Mouse (Mus musculus): ENCODE data around the gene Psmb1.

Psmb1 gene

GRCm38 (mm10) chr17:15431021-15431514 lies 68.5 kb downstream of the Psmb1 start:
- Histone ChIP-seq H3K27me3 (ENCODE audit: insufficient read depth, low read length) (no peaks in the 10 kb centered on the region), H3K9me3 (ENCODE audit: low read length) (no peaks in the 10 kb centered on the region), H3K4me1 (replicated peaks; ENCODE audit: low read depth, low read length) (no peaks in the 10 kb centered on the region; the same call in 1 of the 2 replicates), H3K36me3 (ENCODE audit: insufficient read depth, low read length) (no peaks in the 10 kb centered on the region), H3K4me3 (replicated peaks; ENCODE audit: low read length) (no peak overlapping the region)
- TF ChIP-seq CTCF (conservative IDR thresholded peaks at IDR 0.05; ENCODE audit: low read length) (no peak), POU5F1 (IDR thresholded peaks at IDR 0.05; ENCODE audit: borderline replicate concordance, low read length) (no peak), NANOG (IDR thresholded peaks at IDR 0.05; ENCODE audit: borderline replicate concordance, low read length) (no peak)

- TF ChIP-seq NANOG (IDR thresholded peaks at IDR 0.05; ENCODE audit: borderline replicate concordance, low read length) (no peak), POU5F1 (IDR thresholded peaks at IDR 0.05; ENCODE audit: borderline replicate concordance, low read length) (no peak), CTCF (conservative IDR thresholded peaks at IDR 0.05; ENCODE audit: low read length) (no peak)
- Histone ChIP-seq H3K36me3 (ENCODE audit: insufficient read depth, low read length) (0 out of 2 replicates have a peak, but pooled peaks cover 4% of the 10 kb centered on the region), H3K4me3 (replicated peaks; ENCODE audit: low read length) (no peak overlapping the region), H3K27me3 (ENCODE audit: insufficient read depth, low read length) (no peaks in the 10 kb centered on the region), H3K4me1 (replicated peaks; ENCODE audit: low read depth, low read length) (no peaks in the 10 kb centered on the region; the same call in 1 of the 2 replicates), H3K9me3 (ENCODE audit: low read length) (no peaks in the 10 kb centered on the region)
These were observed 69.6 kb downstream of the Psmb1 start for GRCm38 (mm10) chr17:15429937-15430336.

- no peaks in the 10 kb centered on the region; the same call in 1 of the 2 replicates for H3K4me1 ChIP-seq (replicated peaks; ENCODE audit: low read depth, low read length)
- H3K36me3 ChIP-seq (ENCODE audit: insufficient read depth, low read length): 0 out of 2 replicates have a peak, but pooled peaks cover 4% of the 10 kb centered on the region
- H3K4me3 ChIP-seq (replicated peaks; ENCODE audit: low read length): no peak overlapping the region
- no peak for TF ChIP-seq CTCF (conservative IDR thresholded peaks at IDR 0.05; ENCODE audit: low read length)
- no peak for TF ChIP-seq NANOG (IDR thresholded peaks at IDR 0.05; ENCODE audit: borderline replicate concordance, low read length)
- no peak for TF ChIP-seq POU5F1 (IDR thresholded peaks at IDR 0.05; ENCODE audit: borderline replicate concordance, low read length)
- H3K27me3 ChIP-seq (ENCODE audit: insufficient read depth, low read length): no peaks in the 10 kb centered on the region
- H3K9me3 ChIP-seq (ENCODE audit: low read length): no peaks in the 10 kb centered on the region
These were observed 70.1 kb downstream of the Psmb1 start for GRCm38 (mm10) chr17:15429451-15429850.

- TF ChIP-seq POU5F1 (IDR thresholded peaks at IDR 0.05; ENCODE audit: borderline replicate concordance, low read length): no peak
- no peak for TF ChIP-seq NANOG (IDR thresholded peaks at IDR 0.05; ENCODE audit: borderline replicate concordance, low read length)
- TF ChIP-seq CTCF (conservative IDR thresholded peaks at IDR 0.05; ENCODE audit: low read length): no peak
- H3K4me3 ChIP-seq (replicated peaks; ENCODE audit: low read length): no peak overlapping the region
- H3K9me3 ChIP-seq (ENCODE audit: low read length): no peaks in the 10 kb centered on the region
These were observed 73.6 kb downstream of the Psmb1 start for GRCm38 (mm10) chr17:15425931-15426330.

More at GRCm38 (mm10) chr17:15425931-15426330, 73.6 kb downstream of the Psmb1 start:
- H3K4me1 ChIP-seq (replicated peaks; ENCODE audit: low read depth, low read length): no peaks in the 10 kb centered on the region; the same call in 1 of the 2 replicates
- no peaks in the 10 kb centered on the region for H3K27me3 ChIP-seq (ENCODE audit: insufficient read depth, low read length)
- H3K36me3 ChIP-seq (ENCODE audit: insufficient read depth, low read length): 0 out of 2 replicates have a peak, but pooled peaks cover 4% of the 10 kb centered on the region

Data from E14TG2a.4 (cell line).